12 mouse cellular contexts compared by ENCODE assay signal in genomic region chr10:96697781-96698180, GRCm38 (mm10).
DNase-seq lines count a peak whose midpoint lies in the region; ATAC-seq lines count a peak whose summit lies in the region.
"Had no signal": no experiment of that assay in that cellular context is flagged by ENCODE, and none has a peak within 500 bp of the region (broad histone marks: within the 10 kb centered on the region; RNA-seq: fewer than 3 reads in every experiment).

No protein-coding gene starts in this region.

- H3K27me3 ChIP-seq in heart, embryonic 15.5 days = no peaks in the 10 kb centered on the region
- H3K27me3 ChIP-seq: hindbrain, embryonic 12.5 days had no signal

- H3K4me1 ChIP-seq in heart, embryonic 15.5 days (replicated peaks) = peaks cover 7% of the 10 kb centered on the region
- H3K4me1 ChIP-seq: hindbrain, embryonic 12.5 days had no signal

- H3K9me3 ChIP-seq in heart, embryonic 15.5 days (replicated peaks) = no peaks in the 10 kb centered on the region
- H3K9me3 ChIP-seq: hindbrain, embryonic 12.5 days had no signal

- 39% methylated on average over 3 of the region's 3 CpGs for WGBS in heart, embryonic 15.5 days

- no peak overlapping the region for H3K9ac ChIP-seq in heart, embryonic 15.5 days
- H3K9ac ChIP-seq: hindbrain, embryonic 12.5 days; lung, embryonic 14.5 days had no signal

- DNase-seq in heart, adult 11 months = peak; percentile 87
- DNase-seq in heart, postnatal 25 days (ENCODE audit: low spot score) = no peak
- peak; percentile 55 to 68 for DNase-seq in CD8-positive naive resting alpha-beta T cell, adult 2 months (ENCODE audit: low read depth in 2 of 2, low spot score in 2 of 2)
- DNase-seq in natural killer cell, adult 2 months (ENCODE audit: low spot score in 2 of 2) = peak; percentile 6 to 35
- no peak for DNase-seq in gastrocnemius, postnatal 10 days
- DNase-seq in urinary bladder, postnatal 25 days (ENCODE audit: low spot score) = no peak
- DNase-seq in c-Kit-positive CD71-positive TER-119-positive erythroid progenitor cells, embryonic 14.5 days (ENCODE audit: low spot score) = no peak
- DNase-seq: embryo, embryonic 11 days; lung, embryonic 14.5 days; retina, postnatal 1 day had no signal

- H3K4me2 ChIP-seq in heart, embryonic 15.5 days = no peak overlapping the region
- H3K4me2 ChIP-seq: hindbrain, embryonic 12.5 days; lung, embryonic 14.5 days had no signal

- H3K36me3 ChIP-seq in heart, embryonic 15.5 days = no peaks in the 10 kb centered on the region
- H3K36me3 ChIP-seq: hindbrain, embryonic 12.5 days had no signal

- H3K4me3 ChIP-seq in heart, embryonic 15.5 days = no peak overlapping the region
- H3K4me3 ChIP-seq: hindbrain, embryonic 12.5 days had no signal

- H3K27ac ChIP-seq in heart, embryonic 15.5 days = peak overlapping the region; percentile 68
- H3K27ac ChIP-seq: hindbrain, embryonic 12.5 days had no signal

- intact Hi-C loops in heart, postnatal 25 days (cut with DNase I) = no loop called here

- peak; percentile 62 for ATAC-seq in heart, embryonic 15.5 days (replicated peaks; ENCODE audit: insufficient number of reproducible peaks, insufficient read depth, low FRiP score, low read depth)

Comparison
In these comparisons a context has a peak if more than half of its experiments do, and no peak if none do; other contexts are left out.
1. DNase-seq: peak in heart, adult 11 months (single experiment), CD8-positive naive resting alpha-beta T cell, adult 2 months (2 of 2) and natural killer cell, adult 2 months (2 of 2); none in heart, postnatal 25 days (single experiment), gastrocnemius, postnatal 10 days (single experiment), urinary bladder, postnatal 25 days (single experiment) and c-Kit-positive CD71-positive TER-119-positive erythroid progenitor cells, embryonic 14.5 days (single experiment).